Mouse (Mus musculus): ENCODE measurements around the gene Sh3rf1. TPM values are rescaled to one million over a fixed set of nuclear protein-coding genes. Genes with fewer than 3 reads are reported as not detected.

Sh3rf1 gene
- polyA plus RNA-seq, 1 experiment from 2014 or later: 19.8 TPM

DNA sequence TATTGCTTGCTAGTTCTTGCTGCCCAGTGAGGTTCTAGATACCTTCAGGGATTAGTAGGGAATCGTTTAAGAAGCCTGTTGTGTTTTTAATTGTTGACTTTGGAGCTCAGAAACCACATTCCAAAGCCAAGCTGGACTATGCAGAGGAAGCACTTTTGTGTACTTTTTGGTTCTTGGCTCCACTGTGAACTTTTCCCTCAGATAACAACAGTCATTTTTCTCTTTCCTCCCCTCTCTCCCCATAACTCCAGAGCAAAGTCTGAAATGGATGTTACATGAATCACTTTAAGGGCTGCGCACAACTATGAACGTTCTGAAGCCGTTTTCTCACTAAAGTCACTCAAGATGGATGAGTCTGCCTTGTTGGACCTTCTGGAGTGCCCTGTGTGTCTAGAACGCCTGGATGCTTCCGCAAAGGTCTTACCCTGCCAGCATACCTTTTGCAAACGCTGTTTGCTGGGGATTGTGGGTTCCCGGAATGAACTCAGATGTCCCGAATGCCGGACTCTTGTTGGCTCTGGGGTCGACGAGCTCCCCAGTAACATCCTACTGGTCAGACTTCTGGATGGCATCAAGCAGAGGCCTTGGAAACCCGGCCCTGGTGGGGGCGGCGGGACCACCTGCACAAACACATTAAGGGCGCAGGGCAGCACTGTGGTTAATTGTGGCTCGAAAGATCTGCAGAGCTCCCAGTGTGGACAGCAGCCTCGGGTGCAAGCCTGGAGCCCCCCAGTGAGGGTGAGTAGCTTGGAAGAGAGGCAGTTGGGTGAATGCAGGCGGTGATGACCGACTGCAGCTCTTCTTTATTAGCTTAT, 2.1 kb downstream of the Sh3rf1 start:
- no peaks in the 10 kb centered on the region for H3K27me3 ChIP-seq
- WGBS: 37% methylated on average over 20 of the region's 20 CpGs
- no peaks in the 10 kb centered on the region for H3K36me3 ChIP-seq
- no peaks in the 10 kb centered on the region for H3K9me3 ChIP-seq
- H3K4me2 ChIP-seq: peak overlapping the region; percentile 67
- H3K27ac ChIP-seq (replicated peaks): peak overlapping the region; percentile 19; the same call in 1 of the 2 replicates
- H3K4me1 ChIP-seq (replicated peaks): peaks cover 60% of the 10 kb centered on the region
- no peak for ATAC-seq (ENCODE audit: low read depth)
- peak overlapping the region; percentile 88 for H3K9ac ChIP-seq
- H3K4me3 ChIP-seq: peak overlapping the region; percentile 73

DNA sequence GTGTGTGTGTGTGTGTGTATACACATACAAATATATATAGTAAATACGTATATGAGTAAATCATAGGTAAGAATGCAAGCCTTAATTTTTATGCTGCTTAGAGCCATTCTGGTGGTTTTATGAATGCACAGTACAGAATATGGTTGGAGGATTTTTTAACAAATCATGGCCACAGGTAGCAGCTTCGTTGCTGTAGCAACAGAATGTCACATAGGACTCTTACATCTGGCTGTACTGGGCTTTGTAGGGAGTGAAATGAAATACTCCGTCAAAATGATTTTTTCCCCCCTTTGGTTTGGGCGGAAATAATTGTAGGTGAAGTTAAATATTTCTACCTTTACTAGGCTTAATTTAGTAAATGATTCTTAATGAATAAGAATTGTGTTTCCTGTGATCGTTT, 3.0 kb downstream of the Sh3rf1 start:
- no peak for ATAC-seq (ENCODE audit: low read depth)
- WGBS: 62% methylated on average over 5 of the region's 5 CpGs
- peak overlapping the region; percentile 88 for H3K9ac ChIP-seq
- no peaks in the 10 kb centered on the region for H3K36me3 ChIP-seq
- peaks cover 64% of the 10 kb centered on the region for H3K4me1 ChIP-seq (replicated peaks)
- peak overlapping the region; percentile 73 for H3K4me3 ChIP-seq
- no peaks in the 10 kb centered on the region for H3K9me3 ChIP-seq
- peak overlapping the region; percentile 67 for H3K4me2 ChIP-seq
- peak overlapping the region; percentile 19; the same call in 1 of the 2 replicates for H3K27ac ChIP-seq (replicated peaks)
- no peaks in the 10 kb centered on the region for H3K27me3 ChIP-seq

DNA sequence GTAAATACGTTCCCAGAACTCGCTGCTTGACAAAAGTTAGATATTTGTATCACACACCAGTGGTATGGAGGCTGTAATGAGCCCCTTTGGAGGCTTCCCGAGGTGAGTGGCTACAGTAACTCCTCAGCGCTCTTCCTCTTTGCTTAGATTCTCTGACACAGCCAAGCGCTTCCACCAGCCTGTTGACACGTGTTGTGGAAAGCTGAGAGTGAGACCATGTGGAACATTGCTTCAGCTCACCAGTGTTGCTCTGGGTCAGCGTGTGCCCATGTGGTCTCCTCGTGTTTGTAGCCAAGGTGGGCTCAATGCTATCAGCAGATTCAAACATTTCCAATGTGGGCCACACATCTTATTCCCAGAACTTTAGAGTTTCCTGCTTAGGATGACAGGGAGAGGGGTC, 5.0 kb downstream of the Sh3rf1 start:
- 68% methylated on average over 8 of the region's 8 CpGs for WGBS
- ATAC-seq (ENCODE audit: low read depth): no peak
- Histone ChIP-seq H3K4me2 (peak overlapping the region; percentile 67), H3K36me3 (no peaks in the 10 kb centered on the region), H3K9me3 (no peaks in the 10 kb centered on the region), H3K9ac (peak overlapping the region; percentile 38; the same call in 1 of the 2 replicates), H3K27ac (replicated peaks) (no peak overlapping the region), H3K27me3 (no peaks in the 10 kb centered on the region), H3K4me3 (peak overlapping the region; percentile 73; the same call in 1 of the 2 replicates), H3K4me1 (replicated peaks) (peaks cover 71% of the 10 kb centered on the region)

DNA sequence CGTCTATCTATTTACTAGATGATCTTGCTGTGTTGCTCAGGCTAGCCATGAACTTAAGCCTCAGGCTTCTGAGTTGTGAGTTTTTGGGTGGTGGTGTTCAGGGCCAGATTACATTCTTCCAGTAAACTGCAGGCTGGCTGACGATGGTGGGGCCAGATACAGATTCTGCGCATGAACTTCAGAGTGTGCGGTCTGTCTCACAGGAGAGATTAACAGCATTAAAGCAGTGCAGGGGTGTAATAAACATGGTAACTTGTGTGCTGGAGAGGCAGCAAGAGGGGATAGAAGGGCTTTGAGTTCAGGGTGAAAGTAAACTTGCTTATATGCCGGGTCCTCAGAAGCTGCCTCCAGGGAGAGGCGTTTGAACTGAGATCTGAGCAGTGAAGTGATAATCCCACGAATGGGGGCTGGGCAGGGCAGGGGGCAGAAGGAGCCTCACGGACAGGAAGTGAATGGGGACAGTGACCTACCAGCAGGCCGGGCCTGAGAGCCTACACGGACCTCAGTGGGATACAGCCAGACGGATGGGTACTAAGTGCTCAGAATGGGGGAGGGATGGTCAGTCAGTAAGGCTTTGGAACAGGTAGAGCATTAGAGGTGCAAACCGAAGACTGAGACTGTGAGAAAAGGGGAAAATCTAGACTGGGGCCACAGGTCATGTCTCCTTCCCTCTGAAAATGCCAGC, 6.0 kb downstream of the Sh3rf1 start:
- H3K4me3 ChIP-seq: no peak overlapping the region
- H3K27me3 ChIP-seq: no peaks in the 10 kb centered on the region
- no peak overlapping the region for H3K27ac ChIP-seq (replicated peaks)
- H3K4me1 ChIP-seq (replicated peaks): peaks cover 73% of the 10 kb centered on the region
- no peak overlapping the region for H3K9ac ChIP-seq
- WGBS: 69% methylated on average over 12 of the region's 12 CpGs
- no peaks in the 10 kb centered on the region for H3K9me3 ChIP-seq
- ATAC-seq (ENCODE audit: low read depth): no peak; the same call in 1 of the 2 replicates
- peak overlapping the region; percentile 37 for H3K4me2 ChIP-seq
- H3K36me3 ChIP-seq: no peaks in the 10 kb centered on the region

DNA sequence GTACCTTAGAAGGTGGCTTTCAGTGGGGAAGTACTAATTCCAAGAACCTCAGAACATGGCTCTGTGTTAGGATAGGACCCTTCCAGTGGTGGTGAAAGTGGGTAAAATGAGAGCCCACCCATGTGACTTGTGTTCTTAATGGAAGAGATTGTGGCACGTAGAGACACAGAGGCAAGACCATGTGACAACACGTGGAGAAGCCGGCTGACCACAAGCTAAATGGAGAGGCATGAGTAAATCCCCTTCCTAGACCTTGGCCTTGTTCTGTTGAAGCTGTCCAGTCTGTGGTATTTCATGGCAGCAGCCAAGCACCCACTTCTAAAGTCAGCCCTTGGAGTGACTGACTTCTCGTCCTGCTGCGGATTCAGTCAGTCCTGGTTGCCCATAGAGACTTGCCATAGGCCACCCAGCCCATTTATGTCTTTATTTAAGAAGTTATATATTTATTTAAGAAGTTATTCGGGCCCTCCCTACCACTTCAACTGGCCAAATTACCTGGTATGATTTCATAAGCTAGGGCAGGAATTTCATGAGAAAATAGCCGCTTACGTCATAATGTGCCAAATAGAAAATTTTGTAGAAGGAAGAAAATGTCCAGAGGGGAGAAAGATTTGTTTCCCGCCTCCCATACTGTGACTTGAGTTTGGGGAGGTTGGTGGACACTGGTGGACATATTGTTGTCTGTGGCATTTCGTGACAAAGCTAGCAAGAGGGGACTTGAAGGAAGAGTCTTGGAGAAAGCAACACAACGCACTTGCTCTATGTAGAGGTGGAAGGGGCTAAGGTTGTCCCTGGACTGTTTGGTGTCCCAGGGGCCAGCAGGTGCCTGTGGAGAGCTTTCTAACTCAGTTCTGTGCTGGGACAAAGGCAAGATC, 7.4 kb downstream of the Sh3rf1 start:
- H3K36me3 ChIP-seq: no peaks in the 10 kb centered on the region
- no peaks in the 10 kb centered on the region for H3K27me3 ChIP-seq
- no peaks in the 10 kb centered on the region for H3K9me3 ChIP-seq
- no peak overlapping the region for H3K27ac ChIP-seq (replicated peaks)
- no peak overlapping the region for H3K4me2 ChIP-seq
- H3K9ac ChIP-seq: no peak overlapping the region
- WGBS: 94% methylated on average over 11 of the region's 11 CpGs
- peaks cover 65% of the 10 kb centered on the region for H3K4me1 ChIP-seq (replicated peaks)
- ATAC-seq (ENCODE audit: low read depth): no peak
- no peak overlapping the region for H3K4me3 ChIP-seq

DNA sequence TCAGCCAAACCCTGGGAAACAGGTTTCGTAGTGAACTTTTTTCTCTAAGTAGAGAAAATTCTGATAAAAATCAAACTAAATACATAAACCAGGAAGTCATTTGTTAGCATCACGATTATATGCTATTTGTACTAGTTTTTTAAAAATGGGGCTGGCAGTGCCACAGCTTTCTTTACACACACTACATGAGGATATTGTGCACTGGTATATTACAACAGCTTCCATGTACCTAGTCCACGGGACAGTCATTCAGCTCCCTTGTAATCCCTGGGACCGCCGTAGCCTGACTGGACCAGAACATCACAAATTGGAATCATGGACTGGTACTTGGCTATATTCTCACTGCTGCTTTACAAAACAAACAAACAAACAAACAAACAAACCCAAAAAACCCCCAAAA, 11.8 kb downstream of the Sh3rf1 start:
- Histone ChIP-seq H3K9me3 (no peaks in the 10 kb centered on the region), H3K27me3 (no peaks in the 10 kb centered on the region), H3K4me3 (no peak overlapping the region), H3K9ac (no peak overlapping the region), H3K4me1 (replicated peaks) (peaks cover 37% of the 10 kb centered on the region), H3K4me2 (no peak overlapping the region), H3K36me3 (no peaks in the 10 kb centered on the region), H3K27ac (replicated peaks) (no peak overlapping the region)
- 91% methylated on average over 5 of the region's 5 CpGs for WGBS
- no peak for ATAC-seq (ENCODE audit: low read depth)

DNA sequence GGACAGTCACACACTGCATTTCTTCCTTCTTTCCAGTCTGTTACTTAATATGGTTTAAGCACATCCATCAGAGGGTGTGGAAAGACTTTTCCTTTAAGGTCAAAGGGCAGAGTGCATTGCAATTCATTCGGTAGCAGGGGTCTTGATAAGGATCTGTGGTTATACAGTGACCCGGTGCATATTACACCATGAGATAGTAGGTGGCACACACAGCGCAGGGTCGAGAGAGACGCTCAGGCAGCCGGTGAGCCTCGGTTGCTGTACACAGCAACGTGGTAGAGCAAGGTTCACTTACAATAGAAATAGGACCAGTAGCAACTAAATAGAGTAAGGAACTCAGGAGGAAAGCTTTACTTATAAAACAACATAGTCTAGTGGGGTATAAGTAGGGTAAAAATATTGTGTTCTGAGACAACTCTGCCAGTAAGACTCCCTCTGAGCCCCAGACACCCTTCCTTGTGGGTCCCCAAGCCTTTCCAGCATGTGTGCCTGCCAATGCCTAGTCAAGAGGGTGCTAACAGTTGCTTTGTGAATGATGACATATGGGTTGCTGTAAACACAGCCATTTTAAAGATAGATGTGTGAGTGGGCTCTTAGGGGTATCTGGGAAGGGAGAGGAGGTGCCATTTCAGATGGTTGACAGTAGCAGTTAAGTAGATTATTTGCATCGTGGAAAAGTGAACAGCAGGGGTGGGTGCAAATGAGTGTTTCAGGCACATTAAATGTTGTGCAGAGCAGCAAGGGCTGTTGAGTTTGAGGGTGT, 13.0 kb downstream of the Sh3rf1 start:
- H3K36me3 ChIP-seq: no peaks in the 10 kb centered on the region
- no peak overlapping the region for H3K27ac ChIP-seq (replicated peaks)
- no peaks in the 10 kb centered on the region for H3K9me3 ChIP-seq
- ATAC-seq (ENCODE audit: low read depth): no peak; the same call in 1 of the 2 replicates
- WGBS: 76% methylated on average over 9 of the region's 9 CpGs
- H3K27me3 ChIP-seq: no peaks in the 10 kb centered on the region
- H3K9ac ChIP-seq: no peak overlapping the region
- no peak overlapping the region for H3K4me3 ChIP-seq
- no peak overlapping the region for H3K4me2 ChIP-seq
- peaks cover 33% of the 10 kb centered on the region for H3K4me1 ChIP-seq (replicated peaks)

DNA sequence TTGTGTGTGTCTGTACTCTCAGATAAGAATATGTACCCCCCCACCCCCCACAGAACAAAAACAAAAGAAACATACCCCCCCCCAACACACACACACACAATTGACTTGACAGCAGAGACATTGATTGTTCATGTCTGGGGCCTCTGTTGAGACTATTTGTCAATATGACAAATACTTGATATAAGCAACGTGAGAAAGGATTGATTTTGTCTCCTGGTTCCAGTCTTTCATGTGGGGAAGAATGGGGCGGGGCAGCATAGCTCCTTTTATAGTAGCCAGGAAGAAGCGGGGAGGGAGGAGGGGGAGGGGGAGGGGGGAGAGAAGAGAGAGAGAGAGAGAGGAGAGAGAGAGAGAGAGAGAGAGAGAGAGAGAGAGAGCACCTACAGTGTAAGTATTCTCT, 15.9 kb downstream of the Sh3rf1 start:
- Histone ChIP-seq H3K36me3 (peaks cover 13% of the 10 kb centered on the region; the same call in 1 of the 2 replicates), H3K9ac (no peak overlapping the region), H3K4me2 (no peak overlapping the region), H3K27me3 (no peaks in the 10 kb centered on the region), H3K27ac (replicated peaks) (no peak overlapping the region), H3K4me3 (no peak overlapping the region), H3K4me1 (replicated peaks) (peaks cover 18% of the 10 kb centered on the region), H3K9me3 (0 out of 2 replicates have a peak, but pooled peaks cover 4% of the 10 kb centered on the region)
- ATAC-seq (ENCODE audit: low read depth): no peak
- 59% methylated on average over 3 of the region's 3 CpGs for WGBS

DNA sequence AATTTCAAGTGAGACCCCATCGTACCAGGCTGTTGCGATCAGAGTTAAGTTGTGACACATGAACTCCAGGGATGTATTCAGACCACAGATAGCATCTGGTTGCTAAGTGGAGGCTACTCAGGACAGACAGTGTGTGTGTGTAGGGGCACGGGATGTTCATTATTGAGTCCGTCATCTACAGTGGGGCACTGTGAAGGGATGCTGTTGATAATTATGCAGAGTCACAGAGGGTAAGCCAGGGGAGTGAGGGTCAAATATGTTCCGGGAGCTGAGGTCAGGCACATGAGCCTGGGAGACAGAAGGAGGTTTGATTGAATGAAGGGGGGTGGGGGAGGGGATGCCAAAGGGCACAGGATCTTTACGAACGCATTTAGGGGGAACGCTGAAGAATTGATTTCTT, 17.6 kb downstream of the Sh3rf1 start:
- H3K27me3 ChIP-seq: no peaks in the 10 kb centered on the region
- no peak overlapping the region for H3K27ac ChIP-seq (replicated peaks)
- H3K4me1 ChIP-seq (replicated peaks): peaks cover 10% of the 10 kb centered on the region
- ATAC-seq (ENCODE audit: low read depth): no peak; the same call in 1 of the 2 replicates
- H3K4me2 ChIP-seq: no peak overlapping the region
- peaks cover 13% of the 10 kb centered on the region; the same call in 1 of the 2 replicates for H3K36me3 ChIP-seq
- no peak overlapping the region for H3K4me3 ChIP-seq
- H3K9ac ChIP-seq: no peak overlapping the region
- 0 out of 2 replicates have a peak, but pooled peaks cover 4% of the 10 kb centered on the region for H3K9me3 ChIP-seq
- 69% methylated on average over 8 of the region's 8 CpGs for WGBS

DNA sequence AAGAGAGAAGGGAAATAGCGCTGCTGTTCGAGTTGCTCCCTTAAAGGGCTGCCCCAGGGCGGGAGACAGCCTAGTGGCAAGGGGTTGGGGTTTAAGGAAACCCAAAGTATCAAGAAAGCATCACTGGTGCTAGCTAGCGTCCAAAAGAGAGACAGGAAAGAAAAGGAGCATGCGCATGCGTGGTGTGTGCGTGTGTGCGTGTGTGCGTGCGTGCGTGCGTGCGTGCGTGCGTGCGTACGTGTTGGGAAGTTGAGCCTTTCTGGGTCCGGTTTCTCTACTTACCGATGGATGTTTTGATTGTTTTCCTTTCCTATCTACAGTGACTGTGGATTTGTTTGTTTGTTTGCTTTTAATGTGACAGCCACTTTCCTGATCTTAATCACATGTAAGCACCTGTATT, 19.2 kb downstream of the Sh3rf1 start:
- no peak for ATAC-seq (ENCODE audit: low read depth)
- Histone ChIP-seq H3K27me3 (no peaks in the 10 kb centered on the region), H3K9ac (no peak overlapping the region), H3K4me2 (no peak overlapping the region), H3K4me1 (replicated peaks) (peaks cover 8% of the 10 kb centered on the region), H3K36me3 (peaks cover 13% of the 10 kb centered on the region; the same call in 1 of the 2 replicates), H3K27ac (replicated peaks) (no peak overlapping the region), H3K9me3 (0 out of 2 replicates have a peak, but pooled peaks cover 4% of the 10 kb centered on the region), H3K4me3 (no peak overlapping the region)
- WGBS: 97% methylated on average over 19 of the region's 19 CpGs

DNA sequence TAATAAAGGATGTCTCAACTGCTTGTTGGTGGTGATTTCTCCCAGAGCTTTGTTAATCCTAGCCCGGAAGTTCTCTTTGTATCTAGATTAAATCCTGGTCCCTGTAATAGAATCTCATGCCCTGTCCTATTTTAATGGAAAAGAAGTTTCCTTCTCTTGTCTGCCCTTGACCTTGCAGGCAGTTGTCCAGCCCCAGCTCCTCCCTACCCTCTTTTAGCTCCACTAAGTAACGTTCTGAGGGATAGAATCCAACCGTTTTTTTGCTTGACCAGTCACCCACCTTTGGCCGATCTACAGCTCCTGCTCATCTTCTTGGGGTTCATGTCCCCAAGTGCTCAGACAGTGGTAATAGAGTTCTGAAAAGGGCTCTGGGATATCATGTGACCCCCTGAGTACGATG, 19.8 kb downstream of the Sh3rf1 start:
- Histone ChIP-seq H3K4me1 (replicated peaks) (peaks cover 10% of the 10 kb centered on the region), H3K36me3 (peaks cover 13% of the 10 kb centered on the region; the same call in 1 of the 2 replicates), H3K27ac (replicated peaks) (no peak overlapping the region), H3K4me2 (no peak overlapping the region), H3K4me3 (no peak overlapping the region), H3K27me3 (no peaks in the 10 kb centered on the region), H3K9me3 (0 out of 2 replicates have a peak, but pooled peaks cover 4% of the 10 kb centered on the region), H3K9ac (no peak overlapping the region)
- 95% methylated on average over 5 of the region's 5 CpGs for WGBS
- ATAC-seq (ENCODE audit: low read depth): no peak
